11 mouse cellular contexts compared by ENCODE assay signal in genomic region chr2:109996411-109996810, GRCm38 (mm10). TPM values are rescaled to one million over a fixed set of nuclear protein-coding genes. Genes with fewer than 3 reads are reported as not detected.
DNase-seq lines count a peak whose midpoint lies in the region; ATAC-seq and TF ChIP-seq lines count a peak whose summit lies in the region.
"Had no signal": no experiment of that assay in that cellular context is flagged by ENCODE, and none has a peak within 500 bp of the region (broad histone marks: within the 10 kb centered on the region; RNA-seq: fewer than 3 reads in every experiment).

No protein-coding gene starts in this region.

- POLR2A ChIA-PET in Patski (lab: Charles Lee): no interaction called here

- intact Hi-C loops in gastrocnemius, postnatal 36 days (cut with DNase I): loop anchor here (5.0 kb wide), 1 partner anchor 79 kb away; the partner anchor contains the start of gene Lgr4
- intact Hi-C loops in gastrocnemius, postnatal 14 days (cut with DNase I; ENCODE audit: low total_unique reads): loop anchor here (10.0 kb wide), 1 partner anchor 82 kb away; the partner anchor contains the start of gene Lgr4

- no peaks in the 10 kb centered on the region for H3K27me3 ChIP-seq in Patski

- CTCF ChIA-PET in Patski (lab: Charles Lee): interaction anchor here (0.9 to 1.2 kb wide), 4 partner anchors 14 to 93 kb away, joined by 3 to 7 read pairs (median 3); no protein-coding TSS in a partner anchor

- TF ChIP-seq CTCF in Patski (IDR thresholded peaks at IDR 0.05): no peak

- peak; percentile 45 for DNase-seq in gastrocnemius, adult 18-20 months (ENCODE audit: low spot score)
- DNase-seq in gastrocnemius, postnatal 36 days: no peak
- DNase-seq in Patski (ENCODE audit: low read depth, low spot score): no peak
- peak; percentile 28 for DNase-seq in gastrocnemius, postnatal 14 days
- DNase-seq in thymus, adult 18-20 months: no peak
- no peak for DNase-seq in layer of hippocampus, adult 9-10 months (ENCODE audit: low spot score)
- DNase-seq in embryo, embryonic 9.5 days (ENCODE audit: extremely low spot score): no peak
- DNase-seq: B cell, adult 2 months; kidney, postnatal 4 days had no signal

- ATAC-seq in Patski: peak; percentile 44
- peak; percentile 33 to 66; a peak in 1 of 4 replicates for ATAC-seq in hematopoietic stem cell, adult 5-6 weeks (replicated peaks in 1 of 2; ENCODE audit: insufficient read depth in 1 of 2, low FRiP score in 2 of 2, low TSS enrichment in 1 of 2, low read depth in 1 of 2, poor library complexity in 2 of 2, severe bottlenecking in 2 of 2)
- ATAC-seq: hindbrain, postnatal 0 days had no signal

- in situ Hi-C loops in Patski (cut with MboI; ENCODE audit: low pct_unique_long_range_greater_than_20kb): no loop called here

RNA-seq across cellular contexts. Expression of gene Ccdc34, which starts 21.2 kb away (rescaled TPM):
- 1 to 10 TPM; 2.4 to 2.8 TPM for total RNA-seq in gastrocnemius, adult 18-20 months (2021)
- 1 to 10 TPM; 2.5 to 3.4 TPM for total RNA-seq in gastrocnemius, postnatal 36 days (2021)
- polyA plus RNA-seq in Patski (2021): 30.9 TPM
- 1 to 10 TPM; 5.8 to 6.5 TPM for total RNA-seq in gastrocnemius, postnatal 14 days (2021)
- total RNA-seq in hematopoietic stem cell, adult 5-6 weeks (2017): 50.1 and 58.3 TPM in 2 replicates

Comparison
In these comparisons a context has a peak if more than half of its experiments do, and no peak if none do; other contexts are left out.
1. DNase-seq: peak in gastrocnemius, adult 18-20 months (single experiment) and gastrocnemius, postnatal 14 days (single experiment); none in gastrocnemius, postnatal 36 days (0 of 2), Patski (single experiment), thymus, adult 18-20 months (0 of 2), layer of hippocampus, adult 9-10 months (single experiment) and embryo, embryonic 9.5 days (single experiment).